Comparison of ENCODE assay signal across 8 mouse cellular contexts in genomic region chr6:36004701-36005100, GRCm38 (mm10).
A peak's percentile ranks its signal among the peaks of the same experiment; 100 is the strongest.
DNase-seq lines count a peak whose midpoint lies in the region; ATAC-seq and TF ChIP-seq lines count a peak whose summit lies in the region.

No protein-coding gene starts in this region.

- 42% methylated on average over 1 of the region's 1 CpGs for WGBS in neural tube, embryonic 15.5 days

- no peaks in the 10 kb centered on the region for H3K36me3 ChIP-seq in neural tube, embryonic 15.5 days

- no peak overlapping the region for H3K4me3 ChIP-seq in neural tube, embryonic 15.5 days (replicated peaks)
- no peak overlapping the region for H3K4me3 ChIP-seq in layer of hippocampus, adult 2 months

- H3K4me1 ChIP-seq in neural tube, embryonic 15.5 days, result no peaks in the 10 kb centered on the region

- DNase-seq in gastrocnemius, adult 18-20 months (ENCODE audit: low spot score), result peak; percentile 6
- no peak for DNase-seq in gastrocnemius, postnatal 14 days
- DNase-seq in neural tube, embryonic 10.5 days (ENCODE audit: extremely low spot score, low spot score), result peak; percentile 13
- DNase-seq in cerebellum, adult 9-10 months, result peak; percentile 28
- peak; percentile 10 to 30 for DNase-seq in layer of hippocampus, adult 2 months (ENCODE audit: low spot score in 2 of 2)
- DNase-seq in right cerebral cortex, postnatal 4 days, result peak; percentile 10

- H3K9me3 ChIP-seq in neural tube, embryonic 15.5 days (replicated peaks), result no peaks in the 10 kb centered on the region

- H3K4me2 ChIP-seq in neural tube, embryonic 15.5 days, result no peak overlapping the region

- H3K27ac ChIP-seq in neural tube, embryonic 15.5 days (replicated peaks), result no peak overlapping the region
- H3K27ac ChIP-seq in layer of hippocampus, adult 2 months, result no peak overlapping the region

- no peak overlapping the region for H3K9ac ChIP-seq in neural tube, embryonic 15.5 days (replicated peaks)

- TF ChIP-seq CTCF in layer of hippocampus, adult 2 months (conservative IDR thresholded peaks at IDR 0.05), result peak; percentile 89

- no peak for ATAC-seq in neural tube, embryonic 15.5 days (ENCODE audit: low FRiP score)
- no peak for ATAC-seq in megakaryocyte, adult 5-6 weeks (ENCODE audit: poor library complexity, severe bottlenecking)

- intact Hi-C loops in gastrocnemius, postnatal 14 days (cut with DNase I; ENCODE audit: low total_unique reads), result loop anchor here (10.0 kb wide), 1 partner anchor 1040 kb away; no protein-coding TSS in a partner anchor

- no peaks in the 10 kb centered on the region for H3K27me3 ChIP-seq in neural tube, embryonic 15.5 days (replicated peaks)
